Mouse (Mus musculus) lung, adult 2 months (tissue): Measurements from ENCODE around the gene Hist1h3g. TPM values are rescaled to one million over a fixed set of nuclear protein-coding genes. Genes with fewer than 3 reads are reported as not detected.
"Not testable (repeated sequence)": the region's sequence is repeated elsewhere in the genome, so short reads cannot be mapped to it uniquely, and the experiment has no call there.

ENCODE experiments used
- DNase-seq: peaks from one replicate; pipeline ENCODE4 v3.0.0; 2022
- H3K4me1 ChIP-seq: fragments of 200-500 bp; 2 replicates; pipeline ENCODE4 v1.6.1; 2011; ENCODE audit warnings: low read length; ENCODE audit not compliant: control insufficient read depth, insufficient read depth
- H3K4me3 ChIP-seq: fragments of 200-500 bp; replicated peaks from 2 replicates; pipeline ENCODE3; 2011; ENCODE audit warnings: low read depth, mild to moderate bottlenecking, control low read depth, low read length; ENCODE audit errors: extremely low read depth
- CTCF ChIP-seq: fragments of 200-500 bp; IDR thresholded peaks from 2 replicates; pipeline ENCODE4 v1.5.1; 2011; ENCODE audit warnings: mild to moderate bottlenecking, low read length, control low read depth; ENCODE audit not compliant: insufficient read depth
- POLR2A ChIP-seq: fragments of 200-500 bp; IDR thresholded peaks from 2 replicates; pipeline ENCODE4 v1.6.1; 2011; ENCODE audit warnings: low read depth, mild to moderate bottlenecking, control low read depth, low read length, borderline replicate concordance; ENCODE audit errors: extremely low read depth
- WGBS: fragments of 180-500 bp; shearing (Covaris S2); methylation state at CpG from one replicate; pipeline ENCODE4 v1.1.7; 2018; 5-methylcytosine and 5-hydroxymethylcytosine counted together
- polyA plus RNA-seq: library from polyadenylated mRNA; depleted of rRNA; stranded (reverse); fragments of >200 nt; gene quantifications from 2 replicates; pipeline ENCODE4 v1.2.3, GENCODE M21; 2012

Gene Hist1h3g
- polyA plus RNA-seq, 1 experiment = 2.1 TPM

DNA sequence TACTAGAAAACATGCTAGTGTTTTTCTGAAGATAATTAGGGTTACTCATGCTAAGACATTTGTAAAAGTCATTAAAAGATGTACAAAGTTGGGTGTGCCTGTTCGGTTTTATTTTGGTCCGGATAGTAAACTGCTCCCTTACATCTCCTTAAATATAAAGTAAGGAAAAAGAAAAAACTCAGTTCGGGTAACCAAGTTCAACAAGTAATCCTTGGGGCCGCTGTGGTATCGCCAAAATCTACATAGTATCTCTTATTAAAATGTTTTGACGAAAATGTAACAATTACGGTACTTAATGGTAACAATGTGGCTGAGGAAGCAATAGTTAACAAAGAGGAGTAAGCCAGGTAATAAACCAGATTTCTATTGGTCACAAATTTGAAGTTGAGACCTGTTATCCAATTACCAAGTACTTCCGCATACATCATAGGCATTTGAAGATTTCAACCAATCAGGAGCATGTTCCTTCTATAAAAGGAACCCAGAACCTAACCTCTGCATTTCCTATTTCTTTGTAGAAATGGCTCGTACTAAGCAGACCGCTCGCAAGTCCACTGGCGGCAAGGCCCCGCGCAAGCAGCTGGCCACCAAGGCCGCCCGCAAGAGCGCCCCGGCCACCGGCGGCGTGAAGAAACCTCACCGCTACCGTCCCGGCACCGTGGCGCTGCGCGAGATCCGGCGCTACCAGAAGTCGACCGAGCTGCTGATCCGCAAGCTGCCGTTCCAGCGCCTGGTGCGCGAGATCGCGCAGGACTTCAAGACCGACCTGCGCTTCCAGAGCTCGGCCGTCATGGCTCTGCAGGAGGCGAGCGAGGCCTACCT lies 9.0 kb downstream of the Hist1h3g start, which contains the start of gene Hist1h3f:
Gene Hist1h3f (plus strand): TSS at position 88 of the 822 bp plus-strand sequence.
- peak; percentile 71 for DNase-seq
- peak within 1 kb of the TSS; percentile 71 for H3K4me3 ChIP-seq
- TF ChIP-seq POLR2A = peak; percentile 84
- no peak for TF ChIP-seq CTCF
- WGBS = under 1% methylated on average over 35 of the region's 45 CpGs
- peaks cover 2% of the 10 kb centered on the region; the same call in 1 of the 2 replicates for H3K4me1 ChIP-seq

DNA sequence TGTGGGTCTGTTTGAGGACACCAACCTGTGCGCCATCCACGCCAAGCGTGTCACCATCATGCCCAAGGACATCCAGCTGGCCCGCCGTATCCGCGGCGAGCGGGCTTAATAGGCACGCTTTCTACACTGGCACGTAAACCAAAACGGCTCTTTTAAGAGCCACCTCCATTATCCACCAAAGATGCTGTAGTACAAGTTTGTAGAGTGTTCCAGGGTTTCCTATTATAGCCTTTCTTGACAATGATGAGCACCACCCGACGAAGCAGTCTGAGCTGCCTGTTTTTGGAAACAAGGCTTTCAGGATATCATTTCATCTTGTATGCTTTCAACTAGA lies 9.5 kb downstream of the Hist1h3g start:
- WGBS = under 1% methylated on average over 13 of the region's 14 CpGs
- DNase-seq, H3K4me1 ChIP-seq: not testable (repeated sequence)
- H3K4me3 ChIP-seq = peak overlapping the region; percentile 24

DNA sequence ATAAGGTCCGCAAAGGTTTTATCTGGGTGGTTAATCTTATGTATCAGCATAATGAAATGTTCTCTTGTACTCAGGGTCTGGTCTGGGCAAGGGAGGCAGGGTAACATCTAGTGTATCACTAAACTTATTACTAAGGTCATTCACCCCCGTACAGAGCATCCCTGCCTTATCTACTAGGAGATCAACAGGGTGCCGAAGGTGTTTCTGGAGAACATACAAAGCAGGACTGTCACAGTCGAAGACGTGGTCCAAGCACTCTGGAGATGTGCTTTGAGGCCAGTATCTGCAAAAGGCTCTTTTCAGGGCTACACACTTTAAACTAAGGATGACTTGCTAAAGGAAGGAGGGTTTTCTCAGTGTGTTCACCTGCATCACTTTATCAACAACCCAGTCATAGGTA lies 11.5 kb downstream of the Hist1h3g start:
- H3K4me3 ChIP-seq = no peak overlapping the region
- TF ChIP-seq POLR2A (no peak), CTCF (no peak)
- H3K4me1 ChIP-seq = peaks cover 2% of the 10 kb centered on the region; the same call in 1 of the 2 replicates
- WGBS = 72% methylated on average over 5 of the region's 5 CpGs
- no peak for DNase-seq

DNA sequence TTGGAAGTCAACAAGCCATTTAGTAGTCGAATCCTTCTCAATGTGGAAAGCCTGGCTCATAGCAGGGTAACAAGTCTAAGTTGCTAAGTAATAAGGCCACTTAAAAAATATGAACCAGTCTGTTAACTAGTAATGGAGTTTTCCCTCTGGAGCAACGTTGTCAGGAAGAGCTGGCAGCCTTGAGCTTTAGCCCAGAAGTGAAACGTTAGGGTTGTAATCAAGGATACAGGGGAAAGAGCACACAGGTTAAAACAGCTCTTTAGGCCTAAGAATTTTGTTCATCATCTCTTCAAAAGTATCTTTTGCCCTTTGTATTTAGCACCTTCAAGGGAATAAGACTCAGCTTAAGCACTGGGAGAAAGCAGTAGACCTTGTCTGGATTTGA lies 15.5 kb downstream of the Hist1h3g start:
- peaks cover 3% of the 10 kb centered on the region; the same call in 1 of the 2 replicates for H3K4me1 ChIP-seq
- no peak for DNase-seq

DNA sequence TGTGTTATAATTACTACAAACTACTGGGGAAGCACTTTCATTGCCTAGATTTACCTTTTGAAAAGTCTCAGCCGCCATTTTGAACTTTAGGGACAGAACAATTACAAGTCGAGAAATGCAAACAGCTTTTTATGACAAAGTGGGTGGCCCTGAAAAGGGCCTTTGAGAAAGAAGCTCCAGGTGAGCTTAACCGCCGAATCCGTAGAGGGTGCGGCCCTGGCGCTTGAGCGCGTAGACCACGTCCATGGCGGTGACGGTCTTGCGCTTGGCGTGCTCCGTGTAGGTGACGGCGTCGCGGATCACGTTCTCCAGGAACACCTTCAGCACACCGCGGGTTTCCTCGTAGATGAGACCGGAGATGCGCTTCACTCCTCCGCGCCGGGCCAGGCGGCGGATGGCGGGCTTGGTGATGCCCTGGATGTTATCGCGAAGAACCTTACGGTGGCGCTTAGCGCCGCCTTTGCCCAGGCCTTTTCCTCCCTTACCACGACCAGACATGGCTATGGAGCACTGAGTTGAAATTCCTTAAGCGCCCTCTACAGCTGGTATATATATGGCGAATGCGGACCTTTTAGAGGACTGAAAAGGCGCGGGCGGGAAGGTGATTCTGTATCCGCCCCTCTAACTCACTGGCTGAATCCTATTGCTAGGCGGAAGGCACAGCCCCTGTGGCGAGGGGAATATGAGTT lies 16.1 kb downstream of the Hist1h3g start, which contains the start of gene Hist1h4f:
Gene Hist1h4f (minus strand): TSS at position 503 of the 689 bp plus-strand sequence.
- H3K4me3 ChIP-seq = peak within 1 kb of the TSS; percentile 61
- DNase-seq = peak; percentile 74
- under 1% methylated on average over 47 of the region's 47 CpGs for WGBS

More for the DNA sequence above, 15.5 kb downstream of the Hist1h3g start:
- H3K4me3 ChIP-seq = no peak overlapping the region
- 5% methylated on average over 3 of the region's 3 CpGs for WGBS
- no peak for TF ChIP-seq CTCF
- no peak for TF ChIP-seq POLR2A

DNA sequence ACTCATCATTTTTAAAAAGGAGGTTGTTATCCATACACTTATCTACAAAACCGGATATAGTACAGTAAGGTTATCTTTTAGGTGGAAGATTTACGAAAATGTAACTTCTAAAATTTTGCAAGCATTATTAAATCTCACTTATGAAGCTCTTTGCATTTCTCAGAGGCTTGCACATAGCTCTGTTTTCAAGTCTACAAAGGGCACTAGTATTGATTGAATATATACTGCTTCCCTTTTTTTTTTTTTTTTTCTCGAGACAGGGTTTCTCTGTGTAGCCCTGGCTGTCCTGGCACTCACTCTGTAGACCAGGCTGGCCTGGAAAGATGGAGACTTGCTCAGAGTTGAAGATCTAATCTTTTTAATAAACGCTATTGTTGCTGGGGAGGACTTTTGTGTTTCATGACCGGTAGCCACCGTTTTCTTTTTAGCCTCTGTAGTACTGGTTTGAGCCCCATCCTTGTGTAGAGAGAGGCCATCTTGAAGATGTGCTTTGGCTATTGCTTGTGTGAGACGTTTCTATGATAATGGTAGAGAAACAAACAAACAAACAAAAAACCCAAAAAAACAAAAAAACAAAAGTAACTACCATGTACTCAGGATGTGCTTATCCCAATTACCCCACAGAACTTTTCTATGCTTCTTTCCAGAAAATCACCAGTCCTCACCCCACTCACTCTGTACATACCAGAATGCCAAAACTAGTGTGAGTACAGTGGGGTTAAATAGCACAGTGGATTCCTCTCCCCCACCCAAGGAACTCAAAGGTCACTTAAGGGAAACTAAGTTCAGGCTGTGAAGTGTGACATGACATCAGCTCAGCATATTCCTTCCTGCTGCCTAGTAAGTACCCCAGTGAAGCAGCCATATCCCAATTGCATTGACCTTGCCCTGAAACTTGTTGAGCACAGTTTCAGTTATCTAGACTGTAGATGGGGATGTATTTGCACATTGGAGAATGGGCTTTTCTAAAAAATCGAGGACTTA lies 17.0 kb downstream of the Hist1h3g start:
- Histone ChIP-seq H3K4me1 (peaks cover 5% of the 10 kb centered on the region), H3K4me3 (no peak overlapping the region)
- DNase-seq = no peak
- 38% methylated on average over 8 of the region's 8 CpGs for WGBS
- no peak for TF ChIP-seq CTCF
- no peak for TF ChIP-seq POLR2A

More for the DNA sequence above, 16.1 kb downstream of the Hist1h3g start, which contains the start of gene Hist1h4f:
- TF ChIP-seq POLR2A (peak; percentile 81; the same call in 1 of the 2 replicates), CTCF (0 out of 2 replicates have a peak, but pooled peaks have one; percentile 12)
- not testable (repeated sequence) for H3K4me1 ChIP-seq

DNA sequence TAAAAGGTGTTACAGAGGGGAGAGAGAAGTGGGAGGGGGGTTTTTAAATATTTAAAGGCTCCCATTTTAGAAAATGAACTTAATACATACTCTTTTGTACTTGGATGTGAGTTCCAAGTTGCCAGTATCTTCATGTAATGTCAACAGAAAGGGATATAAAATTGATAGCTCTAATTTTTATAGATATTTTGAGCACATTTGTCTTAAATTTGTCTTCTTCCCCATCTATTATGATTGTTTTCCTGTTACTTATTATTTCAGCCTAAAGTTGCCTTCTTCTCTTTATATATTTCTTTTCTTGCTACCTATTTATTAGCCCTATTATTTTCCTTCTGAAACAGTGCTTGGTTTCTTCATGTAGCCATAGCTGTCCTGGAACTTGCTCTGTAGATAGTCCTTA lies 17.7 kb downstream of the Hist1h3g start, which contains the start of gene Hist1h1d:
Gene Hist1h1d (plus strand): TSS at position 301 of the 400 bp plus-strand sequence.
- H3K4me3 ChIP-seq = peak within 1 kb of the TSS; percentile 16
- TF ChIP-seq POLR2A = no peak
- no peak for TF ChIP-seq CTCF
- DNase-seq = no peak
- peaks cover 5% of the 10 kb centered on the region for H3K4me1 ChIP-seq

DNA sequence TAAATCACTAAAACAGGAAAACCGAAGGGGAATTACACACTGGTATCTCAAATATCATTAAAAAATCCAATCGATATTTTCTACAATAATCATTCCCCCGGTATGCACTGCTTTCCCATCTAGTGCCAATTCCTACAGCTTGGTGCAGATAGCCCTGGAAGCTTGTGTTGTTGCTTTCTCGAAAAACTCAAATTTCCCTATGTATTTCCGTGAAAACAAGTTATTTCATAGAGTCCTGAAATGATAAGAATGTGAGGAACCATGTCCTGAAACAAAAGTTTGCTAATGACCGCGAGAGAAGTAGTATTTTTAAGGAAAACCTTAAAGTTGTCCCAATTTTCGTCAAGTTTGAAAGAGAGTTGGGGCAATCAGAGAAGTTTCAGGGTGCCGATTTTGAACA lies 19.2 kb downstream of the Hist1h3g start:
- Histone ChIP-seq H3K4me1 (peaks cover 5% of the 10 kb centered on the region), H3K4me3 (peak overlapping the region; percentile 46)
- no peak for DNase-seq
- 19% methylated on average over 9 of the region's 9 CpGs for WGBS
- no peak for TF ChIP-seq POLR2A
- no peak for TF ChIP-seq CTCF

DNA sequence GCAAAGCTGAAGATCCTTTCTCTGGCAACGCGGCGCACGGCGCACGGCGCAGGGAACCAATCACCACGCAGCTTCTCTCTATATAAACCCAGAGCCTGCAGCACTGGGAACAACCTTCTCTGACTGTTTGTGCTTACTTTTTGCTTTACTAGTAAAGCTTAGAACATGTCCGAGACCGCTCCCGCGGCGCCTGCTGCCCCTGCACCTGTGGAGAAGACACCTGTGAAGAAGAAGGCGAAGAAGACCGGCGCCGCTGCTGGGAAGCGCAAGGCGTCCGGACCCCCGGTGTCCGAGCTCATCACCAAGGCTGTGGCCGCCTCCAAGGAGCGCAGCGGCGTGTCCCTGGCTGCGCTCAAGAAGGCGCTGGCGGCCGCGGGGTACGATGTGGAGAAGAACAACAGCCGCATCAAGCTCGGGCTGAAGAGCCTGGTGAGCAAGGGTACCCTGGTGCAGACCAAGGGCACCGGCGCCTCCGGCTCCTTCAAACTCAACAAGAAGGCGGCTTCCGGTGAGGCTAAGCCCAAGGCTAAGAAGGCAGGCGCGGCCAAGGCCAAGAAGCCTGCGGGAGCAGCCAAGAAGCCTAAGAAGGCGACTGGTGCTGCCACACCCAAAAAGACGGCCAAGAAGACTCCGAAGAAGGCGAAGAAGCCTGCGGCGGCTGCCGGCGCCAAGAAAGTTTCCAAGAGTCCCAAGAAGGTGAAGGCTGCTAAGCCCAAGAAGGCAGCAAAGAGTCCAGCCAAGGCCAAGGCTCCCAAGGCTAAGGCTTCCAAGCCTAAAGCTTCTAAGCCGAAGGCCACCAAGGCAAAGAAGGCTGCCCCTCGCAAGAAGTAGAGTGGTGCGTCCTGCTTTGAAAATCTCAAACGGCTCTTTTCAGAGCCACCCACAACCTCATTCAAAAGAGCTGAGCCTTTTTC lies 20.0 kb downstream of the Hist1h3g start:
- no peak for TF ChIP-seq CTCF
- TF ChIP-seq POLR2A = peak; percentile 81
- H3K4me3 ChIP-seq = peak overlapping the region; percentile 87
- peak; percentile 67 for DNase-seq
- peaks cover 5% of the 10 kb centered on the region for H3K4me1 ChIP-seq
- under 1% methylated on average over 54 of the region's 54 CpGs for WGBS
